Mouse (Mus musculus): ENCODE results near the gene Trim10. TPM values are rescaled to one million over a fixed set of nuclear protein-coding genes. Genes with fewer than 3 reads are reported as not detected.

The Trim10 gene
- polyA plus RNA-seq, 1 experiment: 0.27 TPM

- Histone ChIP-seq H3K36me3 (replicated peaks; ENCODE audit: low read length) (peaks cover 15% of the 10 kb centered on the region), H3K9me3 (no peaks in the 10 kb centered on the region), H3K4me1 (peaks cover 54% of the 10 kb centered on the region), H3K4me3 (replicated peaks) (peak within 1 kb of the TSS; percentile 94), H3K27me3 (replicated peaks) (peaks cover 6% of the 10 kb centered on the region)
- TF ChIP-seq GATA1 (IDR thresholded peaks at IDR 0.05; ENCODE audit: borderline replicate concordance, low read length) (no peak), FLI1 (IDR thresholded peaks at IDR 0.05; ENCODE audit: low read length) (no peak)
Measured at GRCm38 (mm10) chr17:36836874-36837647, 32.3 kb upstream of the Trim10 start, which contains the start of gene Trim26. Gene Trim26 (plus strand): TSS chr17:36837134.

GRCm38 (mm10) chr17:36839001-36839400, 30.4 kb upstream of the Trim10 start:
- peaks cover 27% of the 10 kb centered on the region for H3K36me3 ChIP-seq (replicated peaks; ENCODE audit: low read length)
- no peaks in the 10 kb centered on the region for H3K9me3 ChIP-seq
- TF ChIP-seq FLI1 (IDR thresholded peaks at IDR 0.05; ENCODE audit: low read length) (no peak), GATA1 (IDR thresholded peaks at IDR 0.05; ENCODE audit: borderline replicate concordance, low read length) (no peak)
- no peak overlapping the region for H3K4me3 ChIP-seq (replicated peaks)
- H3K27me3 ChIP-seq (replicated peaks): peaks cover 3% of the 10 kb centered on the region
- peaks cover 74% of the 10 kb centered on the region for H3K4me1 ChIP-seq

- H3K4me1 ChIP-seq: peaks cover 83% of the 10 kb centered on the region
- H3K27me3 ChIP-seq (replicated peaks): no peaks in the 10 kb centered on the region
- no peak for TF ChIP-seq GATA1 (IDR thresholded peaks at IDR 0.05; ENCODE audit: borderline replicate concordance, low read length)
- TF ChIP-seq FLI1 (IDR thresholded peaks at IDR 0.05; ENCODE audit: low read length): no peak
- no peak overlapping the region for H3K4me3 ChIP-seq (replicated peaks)
- H3K9me3 ChIP-seq: no peaks in the 10 kb centered on the region
- peaks cover 27% of the 10 kb centered on the region for H3K36me3 ChIP-seq (replicated peaks; ENCODE audit: low read length)
Measured at GRCm38 (mm10) chr17:36839931-36840330, 29.4 kb upstream of the Trim10 start.

- H3K36me3 ChIP-seq (replicated peaks; ENCODE audit: low read length): peaks cover 27% of the 10 kb centered on the region
- no peaks in the 10 kb centered on the region for H3K27me3 ChIP-seq (replicated peaks)
- no peaks in the 10 kb centered on the region for H3K9me3 ChIP-seq
- H3K4me1 ChIP-seq: peaks cover 88% of the 10 kb centered on the region
- no peak overlapping the region for H3K4me3 ChIP-seq (replicated peaks)
- TF ChIP-seq GATA1 (IDR thresholded peaks at IDR 0.05; ENCODE audit: borderline replicate concordance, low read length): no peak
- no peak for TF ChIP-seq FLI1 (IDR thresholded peaks at IDR 0.05; ENCODE audit: low read length)
Measured at GRCm38 (mm10) chr17:36840961-36841445, 28.4 kb upstream of the Trim10 start.

- Histone ChIP-seq H3K4me3 (replicated peaks) (peak overlapping the region; percentile 64), H3K4me1 (peaks cover 84% of the 10 kb centered on the region), H3K27me3 (replicated peaks) (no peaks in the 10 kb centered on the region), H3K36me3 (replicated peaks; ENCODE audit: low read length) (peaks cover 32% of the 10 kb centered on the region), H3K9me3 (no peaks in the 10 kb centered on the region)
- no peak for TF ChIP-seq GATA1 (IDR thresholded peaks at IDR 0.05; ENCODE audit: borderline replicate concordance, low read length)
- no peak for TF ChIP-seq FLI1 (IDR thresholded peaks at IDR 0.05; ENCODE audit: low read length)
Measured at GRCm38 (mm10) chr17:36843696-36844095, 25.7 kb upstream of the Trim10 start.

GRCm38 (mm10) chr17:36844286-36844719, 25.1 kb upstream of the Trim10 start:
- TF ChIP-seq GATA1 (IDR thresholded peaks at IDR 0.05; ENCODE audit: borderline replicate concordance, low read length) (peak; percentile 94), FLI1 (IDR thresholded peaks at IDR 0.05; ENCODE audit: low read length) (0 out of 2 replicates have a peak, but pooled peaks have one; percentile 45)
- Histone ChIP-seq H3K36me3 (replicated peaks; ENCODE audit: low read length) (peaks cover 28% of the 10 kb centered on the region), H3K4me1 (peaks cover 84% of the 10 kb centered on the region), H3K4me3 (replicated peaks) (peak overlapping the region; percentile 71), H3K9me3 (no peaks in the 10 kb centered on the region), H3K27me3 (replicated peaks) (no peaks in the 10 kb centered on the region)

- Histone ChIP-seq H3K27me3 (replicated peaks) (no peaks in the 10 kb centered on the region), H3K36me3 (replicated peaks; ENCODE audit: low read length) (peaks cover 27% of the 10 kb centered on the region), H3K4me1 (peaks cover 85% of the 10 kb centered on the region), H3K4me3 (replicated peaks) (no peak overlapping the region), H3K9me3 (no peaks in the 10 kb centered on the region)
- no peak for TF ChIP-seq FLI1 (IDR thresholded peaks at IDR 0.05; ENCODE audit: low read length)
- no peak for TF ChIP-seq GATA1 (IDR thresholded peaks at IDR 0.05; ENCODE audit: borderline replicate concordance, low read length)
Measured at GRCm38 (mm10) chr17:36844725-36845124, 24.6 kb upstream of the Trim10 start.

GRCm38 (mm10) chr17:36848911-36849310, 20.5 kb upstream of the Trim10 start:
- Histone ChIP-seq H3K4me1 (peaks cover 78% of the 10 kb centered on the region), H3K4me3 (replicated peaks) (no peak overlapping the region), H3K27me3 (replicated peaks) (no peaks in the 10 kb centered on the region), H3K9me3 (no peaks in the 10 kb centered on the region), H3K36me3 (replicated peaks; ENCODE audit: low read length) (peaks cover 47% of the 10 kb centered on the region)
- TF ChIP-seq FLI1 (IDR thresholded peaks at IDR 0.05; ENCODE audit: low read length): no peak
- no peak for TF ChIP-seq GATA1 (IDR thresholded peaks at IDR 0.05; ENCODE audit: borderline replicate concordance, low read length)

GRCm38 (mm10) chr17:36849992-36850391, 19.4 kb upstream of the Trim10 start:
- no peaks in the 10 kb centered on the region for H3K27me3 ChIP-seq (replicated peaks)
- TF ChIP-seq FLI1 (IDR thresholded peaks at IDR 0.05; ENCODE audit: low read length) (no peak), GATA1 (IDR thresholded peaks at IDR 0.05; ENCODE audit: borderline replicate concordance, low read length) (no peak)
- peak overlapping the region; percentile 44 for H3K4me3 ChIP-seq (replicated peaks)
- H3K9me3 ChIP-seq: no peaks in the 10 kb centered on the region
- peaks cover 67% of the 10 kb centered on the region for H3K4me1 ChIP-seq
- peaks cover 57% of the 10 kb centered on the region for H3K36me3 ChIP-seq (replicated peaks; ENCODE audit: low read length)

- H3K9me3 ChIP-seq: no peaks in the 10 kb centered on the region
- peaks cover 67% of the 10 kb centered on the region for H3K36me3 ChIP-seq (replicated peaks; ENCODE audit: low read length)
- peaks cover 61% of the 10 kb centered on the region for H3K4me1 ChIP-seq
- TF ChIP-seq GATA1 (IDR thresholded peaks at IDR 0.05; ENCODE audit: borderline replicate concordance, low read length) (no peak), FLI1 (IDR thresholded peaks at IDR 0.05; ENCODE audit: low read length) (no peak)
- no peaks in the 10 kb centered on the region for H3K27me3 ChIP-seq (replicated peaks)
- H3K4me3 ChIP-seq (replicated peaks): no peak overlapping the region
Measured at GRCm38 (mm10) chr17:36851200-36851599, 18.2 kb upstream of the Trim10 start.

Data from megakaryocyte, embryonic 14.5 days (primary cell).